Mouse (Mus musculus): ENCODE results near the gene Rab4a. TPM values are rescaled to one million over a fixed set of nuclear protein-coding genes. Genes with fewer than 3 reads are reported as not detected.

The Rab4a gene
- polyA plus RNA-seq, 1 experiment = 19.7 TPM

DNA sequence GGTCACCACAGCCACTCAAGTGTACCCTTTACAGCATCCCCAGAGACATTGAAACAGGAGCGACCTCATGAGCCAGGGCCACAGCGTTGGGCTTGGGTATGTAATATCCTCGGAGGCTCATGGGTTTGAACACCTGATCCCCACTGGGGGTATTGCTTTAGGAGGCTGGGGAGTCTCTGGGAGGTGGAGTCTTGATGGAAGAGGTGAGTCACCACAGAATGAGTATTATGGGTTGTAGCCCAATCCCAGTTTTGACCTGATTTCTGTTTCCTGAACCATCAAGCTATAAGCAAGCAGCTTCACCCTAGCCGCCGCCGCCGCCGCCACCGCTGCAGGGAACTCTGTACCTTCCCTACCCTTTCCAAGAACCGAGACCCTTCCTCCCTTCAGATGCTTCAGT is 40.2 kb downstream of the Rab4a start:
- no peaks in the 10 kb centered on the region for H3K79me3 ChIP-seq (ENCODE audit: low read depth)
- no peak overlapping the region for H3K4me3 ChIP-seq (ENCODE audit: insufficient read depth, poor library complexity, severe bottlenecking)
- H3K27me3 ChIP-seq (ENCODE audit: control insufficient read depth, insufficient read depth, insufficient read length) = no peaks in the 10 kb centered on the region
- peaks cover 10% of the 10 kb centered on the region for H3K36me3 ChIP-seq (ENCODE audit: control insufficient read depth, insufficient read depth)
- no peak overlapping the region for H3ac ChIP-seq (ENCODE audit: control insufficient read depth, insufficient read length, low read depth)
- no peak for TF ChIP-seq CTCF (IDR thresholded peaks at IDR 0.05; ENCODE audit: control insufficient read depth, insufficient read depth, insufficient read length)
- TF ChIP-seq FOSL1 (IDR thresholded peaks at IDR 0.05; ENCODE audit: insufficient read depth, low read length, poor library complexity, severe bottlenecking) = no peak
- TF ChIP-seq MYOD1 (IDR thresholded peaks at IDR 0.05; ENCODE audit: control insufficient read depth, insufficient read length, low read depth) = no peak
- TF ChIP-seq CEBPB (IDR thresholded peaks at IDR 0.05; ENCODE audit: low read depth) = no peak
- no peak for TF ChIP-seq MAX (IDR thresholded peaks at IDR 0.05)
- no peak for TF ChIP-seq MYOG (IDR thresholded peaks at IDR 0.05; ENCODE audit: control insufficient read depth, extremely low read depth, insufficient read length)
- TF ChIP-seq USF1 (IDR thresholded peaks at IDR 0.05; ENCODE audit: low read depth) = no peak
- no peaks in the 10 kb centered on the region for H3K79me2 ChIP-seq (ENCODE audit: control insufficient read depth, insufficient read depth)

DNA sequence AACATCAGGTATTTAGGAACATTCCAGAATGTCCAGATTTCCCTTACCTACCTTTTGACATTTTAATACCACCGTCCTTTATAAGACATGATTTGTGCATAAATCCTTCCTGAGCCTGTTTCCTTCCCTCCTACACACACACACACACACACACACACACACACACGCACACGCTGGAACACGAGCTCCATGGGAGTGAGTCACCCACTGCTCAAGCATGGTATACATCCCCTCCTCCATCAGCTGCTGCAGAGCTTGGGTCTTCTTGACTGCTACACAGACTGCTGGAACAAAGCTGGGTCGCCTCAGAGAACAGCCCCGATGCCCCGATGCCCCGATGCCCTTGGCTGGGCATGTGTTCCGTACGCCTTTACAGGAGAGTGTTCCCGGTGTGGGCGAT is 40.7 kb downstream of the Rab4a start:
- Histone ChIP-seq H3K79me3 (ENCODE audit: low read depth) (no peaks in the 10 kb centered on the region), H3K36me3 (ENCODE audit: control insufficient read depth, insufficient read depth) (peaks cover 10% of the 10 kb centered on the region), H3K27me3 (ENCODE audit: control insufficient read depth, insufficient read depth, insufficient read length) (no peaks in the 10 kb centered on the region), H3ac (ENCODE audit: control insufficient read depth, insufficient read length, low read depth) (no peak overlapping the region), H3K4me3 (ENCODE audit: insufficient read depth, poor library complexity, severe bottlenecking) (no peak overlapping the region), H3K79me2 (ENCODE audit: control insufficient read depth, insufficient read depth) (no peaks in the 10 kb centered on the region)
- TF ChIP-seq CTCF (IDR thresholded peaks at IDR 0.05; ENCODE audit: control insufficient read depth, insufficient read depth, insufficient read length) = no peak
- no peak for TF ChIP-seq FOSL1 (IDR thresholded peaks at IDR 0.05; ENCODE audit: insufficient read depth, low read length, poor library complexity, severe bottlenecking)
- no peak for TF ChIP-seq CEBPB (IDR thresholded peaks at IDR 0.05; ENCODE audit: low read depth)
- no peak for TF ChIP-seq USF1 (IDR thresholded peaks at IDR 0.05; ENCODE audit: low read depth)
- TF ChIP-seq MYOG (IDR thresholded peaks at IDR 0.05; ENCODE audit: control insufficient read depth, extremely low read depth, insufficient read length) = no peak

DNA sequence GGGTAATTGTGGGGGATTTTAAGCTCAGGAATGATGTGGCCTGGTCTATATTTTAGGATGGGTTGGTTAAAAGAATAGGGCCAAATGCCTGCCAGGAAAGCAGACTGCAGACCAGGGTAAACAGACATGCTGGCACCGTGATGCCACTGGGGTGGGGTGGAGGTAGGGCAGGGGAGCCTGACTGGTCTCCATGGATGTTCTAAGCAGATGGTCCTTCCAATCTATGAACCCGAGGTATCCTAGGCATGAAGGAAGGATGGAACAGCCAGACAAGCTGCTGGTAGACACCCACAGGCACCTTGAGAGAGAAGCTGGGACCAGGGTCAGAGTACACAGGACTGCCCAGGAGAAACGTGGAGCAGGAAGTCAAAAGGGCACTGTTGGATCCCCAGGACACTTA is 41.8 kb downstream of the Rab4a start:
- no peaks in the 10 kb centered on the region for H3K27me3 ChIP-seq (ENCODE audit: control insufficient read depth, insufficient read depth, insufficient read length)
- no peak overlapping the region for H3K4me3 ChIP-seq (ENCODE audit: insufficient read depth, poor library complexity, severe bottlenecking)
- no peaks in the 10 kb centered on the region for H3K79me3 ChIP-seq (ENCODE audit: low read depth)
- peaks cover 5% of the 10 kb centered on the region for H3K36me3 ChIP-seq (ENCODE audit: control insufficient read depth, insufficient read depth)
- no peak overlapping the region for H3ac ChIP-seq (ENCODE audit: control insufficient read depth, insufficient read length, low read depth)
- H3K79me2 ChIP-seq (ENCODE audit: control insufficient read depth, insufficient read depth) = no peaks in the 10 kb centered on the region
- no peak for TF ChIP-seq USF1 (IDR thresholded peaks at IDR 0.05; ENCODE audit: low read depth)
- TF ChIP-seq MYOG (IDR thresholded peaks at IDR 0.05; ENCODE audit: control insufficient read depth, extremely low read depth, insufficient read length) = no peak

DNA sequence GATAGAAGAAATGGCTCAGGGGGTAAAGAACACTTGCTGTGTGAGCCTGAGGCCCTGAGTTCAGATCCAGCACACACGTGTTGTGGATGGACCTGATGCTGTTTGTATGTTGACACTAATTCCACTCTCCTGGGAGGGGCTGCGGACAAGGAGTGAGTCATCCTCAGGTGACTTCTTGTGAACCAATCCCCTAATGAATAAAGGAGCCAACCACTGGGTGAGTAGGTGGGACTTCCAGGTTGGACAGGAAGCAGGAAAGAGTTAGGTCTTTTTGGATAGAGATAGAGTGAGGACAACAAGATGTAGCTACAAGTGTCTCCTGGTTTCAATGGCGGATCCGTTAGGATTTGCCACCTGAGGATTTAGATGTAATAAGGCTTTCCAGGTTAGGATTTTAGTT is 43.6 kb downstream of the Rab4a start:
- Histone ChIP-seq H3K4me3 (ENCODE audit: insufficient read depth, poor library complexity, severe bottlenecking) (no peak overlapping the region), H3K27me3 (ENCODE audit: control insufficient read depth, insufficient read depth, insufficient read length) (no peaks in the 10 kb centered on the region)

DNA sequence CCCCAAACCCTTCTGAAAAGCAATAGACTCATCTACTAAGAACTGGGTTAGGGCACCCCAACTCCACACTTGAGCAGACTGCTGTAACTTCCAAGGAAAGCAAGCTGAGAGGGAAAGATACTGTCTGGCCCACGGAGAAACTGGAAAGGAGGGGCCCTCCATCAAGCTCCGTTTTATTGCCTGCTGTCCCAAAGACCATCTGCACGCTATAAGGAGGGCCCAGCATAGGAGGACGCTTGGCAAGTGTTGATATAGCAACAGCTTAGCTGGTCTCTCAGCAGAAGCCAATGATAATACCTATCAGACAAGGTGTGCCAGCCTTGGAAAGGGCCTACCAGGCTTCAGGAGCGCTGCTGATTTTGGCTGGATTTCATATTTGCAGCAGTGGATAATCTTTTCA is 45.8 kb downstream of the Rab4a start:
- TF ChIP-seq USF1 (IDR thresholded peaks at IDR 0.05; ENCODE audit: low read depth) (no peak), CTCF (IDR thresholded peaks at IDR 0.05; ENCODE audit: control insufficient read depth, insufficient read depth, insufficient read length) (no peak), MYOG (IDR thresholded peaks at IDR 0.05; ENCODE audit: control insufficient read depth, extremely low read depth, insufficient read length) (no peak), MYOD1 (IDR thresholded peaks at IDR 0.05; ENCODE audit: control insufficient read depth, insufficient read length, low read depth) (no peak), CEBPB (IDR thresholded peaks at IDR 0.05; ENCODE audit: low read depth) (no peak), FOSL1 (IDR thresholded peaks at IDR 0.05; ENCODE audit: insufficient read depth, low read length, poor library complexity, severe bottlenecking) (no peak), MAX (IDR thresholded peaks at IDR 0.05) (no peak)
- Histone ChIP-seq H3ac (ENCODE audit: control insufficient read depth, insufficient read length, low read depth) (no peak overlapping the region), H3K36me3 (ENCODE audit: control insufficient read depth, insufficient read depth) (no peaks in the 10 kb centered on the region), H3K4me3 (ENCODE audit: insufficient read depth, poor library complexity, severe bottlenecking) (no peak overlapping the region), H3K79me3 (ENCODE audit: low read depth) (peaks cover 3% of the 10 kb centered on the region), H3K27me3 (ENCODE audit: control insufficient read depth, insufficient read depth, insufficient read length) (no peaks in the 10 kb centered on the region), H3K79me2 (ENCODE audit: control insufficient read depth, insufficient read depth) (no peaks in the 10 kb centered on the region)

More for the DNA sequence above, 43.6 kb downstream of the Rab4a start:
- no peak for TF ChIP-seq CEBPB (IDR thresholded peaks at IDR 0.05; ENCODE audit: low read depth)
- TF ChIP-seq MYOD1 (IDR thresholded peaks at IDR 0.05; ENCODE audit: control insufficient read depth, insufficient read length, low read depth) = no peak
- TF ChIP-seq MAX (IDR thresholded peaks at IDR 0.05) = no peak
- peak; percentile 30 for TF ChIP-seq USF1 (IDR thresholded peaks at IDR 0.05; ENCODE audit: low read depth)
- no peak for TF ChIP-seq CTCF (IDR thresholded peaks at IDR 0.05; ENCODE audit: control insufficient read depth, insufficient read depth, insufficient read length)
- no peak for TF ChIP-seq FOSL1 (IDR thresholded peaks at IDR 0.05; ENCODE audit: insufficient read depth, low read length, poor library complexity, severe bottlenecking)
- no peak overlapping the region for H3ac ChIP-seq (ENCODE audit: control insufficient read depth, insufficient read length, low read depth)
- no peaks in the 10 kb centered on the region for H3K36me3 ChIP-seq (ENCODE audit: control insufficient read depth, insufficient read depth)
- H3K79me2 ChIP-seq (ENCODE audit: control insufficient read depth, insufficient read depth) = no peaks in the 10 kb centered on the region
- no peaks in the 10 kb centered on the region for H3K79me3 ChIP-seq (ENCODE audit: low read depth)

DNA sequence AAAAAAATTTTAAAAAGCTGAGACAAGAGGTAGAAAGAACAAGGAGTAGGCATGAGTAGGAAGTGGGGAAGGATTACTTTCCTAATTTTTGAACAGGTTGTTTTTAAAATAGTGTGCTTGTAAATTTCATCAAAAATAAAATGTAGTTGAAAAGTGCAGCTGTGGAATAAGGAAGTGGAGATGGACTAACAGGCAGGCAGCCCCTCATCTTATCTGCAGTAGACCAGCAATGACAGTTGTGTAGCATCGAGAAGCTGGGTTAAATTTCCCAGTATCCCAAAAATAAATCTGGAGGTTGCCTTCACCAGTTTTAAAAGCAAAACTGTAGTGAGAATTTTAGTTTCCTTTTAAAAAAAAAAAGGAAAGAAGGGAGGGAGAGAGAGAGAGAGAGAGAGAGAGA is 48.5 kb downstream of the Rab4a start:
- TF ChIP-seq USF1 (IDR thresholded peaks at IDR 0.05; ENCODE audit: low read depth) (no peak), FOSL1 (IDR thresholded peaks at IDR 0.05; ENCODE audit: insufficient read depth, low read length, poor library complexity, severe bottlenecking) (no peak), CEBPB (IDR thresholded peaks at IDR 0.05; ENCODE audit: low read depth) (no peak), MAX (IDR thresholded peaks at IDR 0.05) (no peak), MYOG (IDR thresholded peaks at IDR 0.05; ENCODE audit: control insufficient read depth, extremely low read depth, insufficient read length) (no peak), CTCF (IDR thresholded peaks at IDR 0.05; ENCODE audit: control insufficient read depth, insufficient read depth, insufficient read length) (no peak), MYOD1 (IDR thresholded peaks at IDR 0.05; ENCODE audit: control insufficient read depth, insufficient read length, low read depth) (no peak)
- Histone ChIP-seq H3K27me3 (ENCODE audit: control insufficient read depth, insufficient read depth, insufficient read length) (no peaks in the 10 kb centered on the region), H3K36me3 (ENCODE audit: control insufficient read depth, insufficient read depth) (no peaks in the 10 kb centered on the region), H3K4me3 (ENCODE audit: insufficient read depth, poor library complexity, severe bottlenecking) (no peak overlapping the region), H3K79me2 (ENCODE audit: control insufficient read depth, insufficient read depth) (peaks cover 11% of the 10 kb centered on the region), H3K79me3 (ENCODE audit: low read depth) (peaks cover 3% of the 10 kb centered on the region), H3ac (ENCODE audit: control insufficient read depth, insufficient read length, low read depth) (no peak overlapping the region)

All from C2C12 (cell line).